ENCODE assay signal across 8 mouse cellular contexts in the genomic region with DNA sequence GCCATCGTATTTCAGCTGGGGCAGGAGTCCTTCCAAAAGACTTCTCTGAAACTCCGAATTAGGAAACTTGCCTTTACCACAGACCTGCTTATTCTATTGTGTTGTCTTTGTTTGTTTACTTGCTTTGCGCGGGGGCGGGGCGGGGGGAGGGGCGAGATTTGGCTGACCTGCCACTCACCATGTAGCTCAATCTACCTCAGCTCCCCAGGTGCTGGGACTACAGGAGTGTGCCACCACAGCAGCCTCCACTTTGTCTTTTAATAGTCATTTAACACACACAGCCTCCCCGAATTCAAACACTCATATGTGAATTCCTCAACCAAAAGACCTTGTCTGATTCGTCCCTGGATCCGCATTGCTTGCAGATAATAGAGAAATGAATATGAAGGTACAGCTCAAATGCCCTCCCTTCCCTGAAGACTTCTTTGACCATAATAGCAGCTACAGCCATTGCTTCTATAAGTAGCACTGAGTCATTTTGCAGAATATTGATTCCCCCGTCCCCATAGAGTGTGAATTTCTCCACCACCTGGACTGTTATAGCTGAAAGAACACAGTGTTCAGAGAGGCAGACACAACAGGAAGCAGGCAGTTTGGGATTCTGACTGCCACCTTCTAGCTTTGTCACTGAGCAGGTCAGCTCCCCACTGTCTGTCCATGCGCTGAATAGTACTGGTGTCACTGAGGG. TPM values are rescaled to one million over a fixed set of nuclear protein-coding genes. Genes with fewer than 3 reads are reported as not detected.
DNase-seq lines count a peak whose midpoint lies in the region; ATAC-seq and TF ChIP-seq lines count a peak whose summit lies in the region.

No protein-coding gene starts in this region.

- no peak for DNase-seq in kidney, adult 8-10 months
- no peak for DNase-seq in MEL (ENCODE audit: low read depth, low spot score)
- DNase-seq in midbrain, embryonic 10.5 days (ENCODE audit: low spot score), result no peak
- DNase-seq in gastrocnemius, postnatal 14 days, result no peak
- no peak for DNase-seq in adrenal gland, postnatal 25 days

- TF ChIP-seq CTCF in MEL (IDR thresholded peaks at IDR 0.05 in 2 of 3, conservative IDR thresholded peaks at IDR 0.05 in 1 of 3; ENCODE audit: control insufficient read depth in 1 of 3, insufficient read depth in 1 of 3, low read depth in 2 of 3, low read length in 3 of 3, poor library complexity in 1 of 3, severe bottlenecking in 1 of 3), result no peak

- TF ChIP-seq POLR2A in MEL (IDR thresholded peaks at IDR 0.05; ENCODE audit: control insufficient read depth in 1 of 2, insufficient read depth in 1 of 2, low read depth in 1 of 2, low read length in 2 of 2, poor library complexity in 1 of 2), result no peak

- H3K9me3 ChIP-seq in kidney, embryonic 14.5 days (ENCODE audit: control insufficient read depth, low read length), result no peaks in the 10 kb centered on the region
- H3K9me3 ChIP-seq in MEL (replicated peaks; ENCODE audit: insufficient read depth, low read length), result no peaks in the 10 kb centered on the region
- H3K9me3 ChIP-seq in forebrain, embryonic 15.5 days, result no peaks in the 10 kb centered on the region
- H3K9me3 ChIP-seq in midbrain, embryonic 10.5 days (replicated peaks), result no peaks in the 10 kb centered on the region

- no peak overlapping the region for H3K27ac ChIP-seq in kidney, embryonic 14.5 days (ENCODE audit: low read depth, low read length)
- H3K27ac ChIP-seq in MEL (ENCODE audit: control insufficient read depth, low read depth, low read length), result no peak overlapping the region
- peak overlapping the region; percentile 68 for H3K27ac ChIP-seq in forebrain, embryonic 15.5 days (replicated peaks)
- no peak overlapping the region for H3K27ac ChIP-seq in midbrain, embryonic 10.5 days (replicated peaks)

- no peaks in the 10 kb centered on the region for H3K36me3 ChIP-seq in kidney, embryonic 14.5 days (ENCODE audit: control insufficient read depth, insufficient read depth, low read length)
- peaks cover 0 to 3% of the 10 kb centered on the region in 2 experiments; a peak in 1 of 4 replicates for H3K36me3 ChIP-seq in MEL (ENCODE audit: control insufficient read depth in 1 of 2, insufficient read depth in 2 of 2, low read length in 2 of 2)
- H3K36me3 ChIP-seq in forebrain, embryonic 15.5 days, result no peaks in the 10 kb centered on the region
- H3K36me3 ChIP-seq in midbrain, embryonic 10.5 days, result no peaks in the 10 kb centered on the region

- no peak for ATAC-seq in kidney, embryonic 14.5 days (ENCODE audit: low FRiP score, low TSS enrichment)
- ATAC-seq in forebrain, embryonic 15.5 days (replicated peaks), result no peak
- no peak for ATAC-seq in megakaryocyte-erythroid progenitor cell, adult 5-6 weeks (replicated peaks; ENCODE audit: low FRiP score, low TSS enrichment, poor library complexity, severe bottlenecking)

- no peak for TF ChIP-seq EP300 in MEL (IDR thresholded peaks at IDR 0.05; ENCODE audit: low read depth in 1 of 2, low read length in 2 of 2)

- intact Hi-C loops in gastrocnemius, postnatal 14 days (cut with DNase I; ENCODE audit: low total_unique reads), result no loop called here

- no peaks in the 10 kb centered on the region for H3K27me3 ChIP-seq in kidney, embryonic 14.5 days (ENCODE audit: control insufficient read depth, insufficient read depth, low read length)
- H3K27me3 ChIP-seq in MEL (ENCODE audit: control insufficient read depth in 1 of 2, insufficient read depth in 2 of 2, low read length in 2 of 2), result no peaks in the 10 kb centered on the region
- no peaks in the 10 kb centered on the region for H3K27me3 ChIP-seq in forebrain, embryonic 15.5 days
- H3K27me3 ChIP-seq in midbrain, embryonic 10.5 days (ENCODE audit: low read depth, poor library complexity, severe bottlenecking), result peaks cover 20% of the 10 kb centered on the region; the same call in 1 of the 2 replicates

- H3K4me3 ChIP-seq in kidney, embryonic 14.5 days (ENCODE audit: low read length), result peak overlapping the region; percentile 84
- peak overlapping the region; percentile 36 to 63 for H3K4me3 ChIP-seq in MEL (ENCODE audit: control insufficient read depth in 1 of 2, insufficient read depth in 1 of 2, low read depth in 2 of 2, low read length in 2 of 2)
- H3K4me3 ChIP-seq in forebrain, embryonic 15.5 days, result peak overlapping the region; percentile 90
- H3K4me3 ChIP-seq in midbrain, embryonic 10.5 days, result peak overlapping the region; percentile 81

- peaks cover 25% of the 10 kb centered on the region for H3K79me2 ChIP-seq in MEL (ENCODE audit: control insufficient read depth, insufficient read depth, low read length, poor library complexity)

- no peak for TF ChIP-seq RAD21 in MEL (IDR thresholded peaks at IDR 0.05; ENCODE audit: low read depth, low read length)

- H3K9ac ChIP-seq in kidney, embryonic 14.5 days (ENCODE audit: low read depth, low read length), result no peak overlapping the region
- H3K9ac ChIP-seq in MEL (ENCODE audit: control insufficient read depth, low read depth, low read length, poor library complexity, severe bottlenecking), result peak overlapping the region; percentile 16; the same call in 1 of the 2 replicates
- H3K9ac ChIP-seq in forebrain, embryonic 15.5 days (replicated peaks), result peak overlapping the region; percentile 35; the same call in 1 of the 2 replicates

- peaks cover 9% of the 10 kb centered on the region; the same call in 1 of the 2 replicates for H3K4me1 ChIP-seq in kidney, embryonic 14.5 days (ENCODE audit: control insufficient read depth, insufficient read depth, low read length)
- peaks cover 0 to 2% of the 10 kb centered on the region in 2 experiments; a peak in 1 of 4 replicates for H3K4me1 ChIP-seq in MEL (ENCODE audit: control insufficient read depth in 1 of 2, insufficient read depth in 2 of 2, low read length in 2 of 2)
- H3K4me1 ChIP-seq in forebrain, embryonic 15.5 days, result peaks cover 20% of the 10 kb centered on the region
- H3K4me1 ChIP-seq in midbrain, embryonic 10.5 days, result peaks cover 27% of the 10 kb centered on the region

- peak overlapping the region; percentile 59 for H3K4me2 ChIP-seq in kidney, embryonic 14.5 days (replicated peaks; ENCODE audit: low read depth, low read length)
- peak overlapping the region; percentile 67 for H3K4me2 ChIP-seq in forebrain, embryonic 15.5 days (replicated peaks)

- 33% methylated on average over 12 of the region's 12 CpGs for WGBS in kidney, embryonic 14.5 days
- WGBS in forebrain, embryonic 15.5 days, result 28% methylated on average over 12 of the region's 12 CpGs
- 31% methylated on average over 12 of the region's 12 CpGs for WGBS in midbrain, embryonic 10.5 days

TF ChIP-seq in MEL, 35 proteins besides CTCF, POLR2A, EP300 and RAD21:
- no peak for TF ChIP-seq SMC3 (IDR thresholded peaks at IDR 0.05; ENCODE audit: low read depth, low read length)
- no peak for TF ChIP-seq POLR2AphosphoS5 (IDR thresholded peaks at IDR 0.05; ENCODE audit: borderline replicate concordance, low read depth, low read length)
- TF ChIP-seq CHD2 (IDR thresholded peaks at IDR 0.05; ENCODE audit: low read length), result no peak
- TF ChIP-seq UBTF (IDR thresholded peaks at IDR 0.05; ENCODE audit: borderline replicate concordance, insufficient read depth, low read depth, low read length), result no peak
- TF ChIP-seq ZMIZ1 (IDR thresholded peaks at IDR 0.05; ENCODE audit: low read depth, low read length), result no peak
- no peak for TF ChIP-seq ZC3H11A (IDR thresholded peaks at IDR 0.05; ENCODE audit: low read depth, low read length)
- no peak for TF ChIP-seq GABPA (IDR thresholded peaks at IDR 0.05; ENCODE audit: low read depth, low read length)
- TF ChIP-seq ELF1 (IDR thresholded peaks at IDR 0.05; ENCODE audit: low read depth, low read length), result no peak
- TF ChIP-seq KAT2A (conservative IDR thresholded peaks at IDR 0.05; ENCODE audit: low read depth, low read length), result no peak
- TF ChIP-seq JUND (IDR thresholded peaks at IDR 0.05; ENCODE audit: low read depth, low read length), result no peak
- TF ChIP-seq MYC (IDR thresholded peaks at IDR 0.05; ENCODE audit: low read depth, low read length), result no peak
- no peak for TF ChIP-seq TCF12 (IDR thresholded peaks at IDR 0.05; ENCODE audit: low read depth, low read length)
- no peak for TF ChIP-seq NRF1 (IDR thresholded peaks at IDR 0.05; ENCODE audit: insufficient read depth, low read depth, low read length, poor library complexity, severe bottlenecking)
- TF ChIP-seq HCFC1 (IDR thresholded peaks at IDR 0.05; ENCODE audit: low read depth, low read length), result no peak
- no peak for TF ChIP-seq RCOR1 (IDR thresholded peaks at IDR 0.05; ENCODE audit: low read depth, low read length)
- TF ChIP-seq MAX (IDR thresholded peaks at IDR 0.05; ENCODE audit: low read length), result no peak
- TF ChIP-seq GATA1 (IDR thresholded peaks at IDR 0.05; ENCODE audit: low read depth, low read length), result no peak
- no peak for TF ChIP-seq BHLHE40 (IDR thresholded peaks at IDR 0.05; ENCODE audit: borderline replicate concordance, low read depth, low read length)

RNA-seq across cellular contexts. Expression of a gene that starts 1.1 kb away (rescaled TPM):
- 15.1 and 22.7 TPM in 2 replicates for polyA plus RNA-seq in kidney, embryonic 14.5 days (2014; fragmentation: Nextera tagmentation; extraction: Ambion mirVana)
- 14.1 and 15.0 TPM in 2 replicates for total RNA-seq in MEL (2012; rRNA removed)
- 10 to 100 TPM in 1 of 2 experiments, not detected in 1; 19.5 TPM for polyA plus RNA-seq in MEL (2012; ENCODE audit: insufficient read depth in 1 of 2, insufficient read length in 2 of 2, low read depth in 1 of 2, low replicate concordance in 2 of 2, missing spikeins in 1 of 2)
- polyA plus RNA-seq in forebrain, embryonic 15.5 days (2015; fragmentation: Nextera tagmentation; extraction: Ambion mirVana), result 17.2 and 17.3 TPM in 2 replicates
- polyA plus RNA-seq in midbrain, embryonic 10.5 days (2016; fragmentation: Nextera tagmentation; extraction: Ambion mirVana), result 9.7 and 10.0 TPM in 2 replicates
- total RNA-seq in gastrocnemius, postnatal 14 days (2021), result 10 to 100 TPM; 12.9 to 14.6 TPM
- total RNA-seq in adrenal gland, postnatal 25 days (2021), result 36.4 and 36.9 TPM in 2 replicates
- 15.0 and 18.2 TPM in 2 replicates for total RNA-seq in megakaryocyte-erythroid progenitor cell, adult 5-6 weeks (2014; fragmentation: Nextera tagmentation)
- 14.4 and 16.2 TPM in 2 replicates for total RNA-seq in megakaryocyte-erythroid progenitor cell, adult 5-6 weeks (2017)

RNA-seq across cellular contexts. Expression of a gene that starts 40.5 kb away (rescaled TPM):
- polyA plus RNA-seq in kidney, embryonic 14.5 days (2014; fragmentation: Nextera tagmentation; extraction: Ambion mirVana), result 12.7 and 21.9 TPM in 2 replicates
- total RNA-seq in MEL (2012; rRNA removed), result 4.1 and 4.5 TPM in 2 replicates
- 1 to 10 TPM in 1 of 2 experiments, not detected in 1; 7.7 TPM for polyA plus RNA-seq in MEL (2012; ENCODE audit: insufficient read depth in 1 of 2, insufficient read length in 2 of 2, low read depth in 1 of 2, low replicate concordance in 2 of 2, missing spikeins in 1 of 2)
- polyA plus RNA-seq in forebrain, embryonic 15.5 days (2015; fragmentation: Nextera tagmentation; extraction: Ambion mirVana), result 14.9 and 15.1 TPM in 2 replicates
- polyA plus RNA-seq in midbrain, embryonic 10.5 days (2016; fragmentation: Nextera tagmentation; extraction: Ambion mirVana), result 10.9 and 13.6 TPM in 2 replicates
- 10 to 100 TPM; 19.0 to 37.9 TPM for total RNA-seq in gastrocnemius, postnatal 14 days (2021)
- 635 and 725 TPM in 2 replicates for total RNA-seq in adrenal gland, postnatal 25 days (2021)
- total RNA-seq in megakaryocyte-erythroid progenitor cell, adult 5-6 weeks (2014; fragmentation: Nextera tagmentation), result not detected in 2 replicates
- 0.57 TPM in 1 of 2 replicates, not detected in the other for total RNA-seq in megakaryocyte-erythroid progenitor cell, adult 5-6 weeks (2017)

Comparison
In these comparisons a context has a peak if more than half of its experiments do, and no peak if none do; other contexts are left out.
1. RNA of a gene that starts 40.5 kb away (total RNA-seq): 635 to 725 TPM in adrenal gland, postnatal 25 days; 19.0 to 37.9 TPM in gastrocnemius, postnatal 14 days, 4.1 to 4.5 TPM in MEL and 0.57 TPM in megakaryocyte-erythroid progenitor cell, adult 5-6 weeks; every median in the first group is over 10 times any median in the second.
2. Peak in every context shown above with its lines, with median percentiles within 50 percentile points of each other: H3K4me3 ChIP-seq.